Mouse (Mus musculus) limb, embryonic 10.5 days (tissue): ENCODE measurements around the gene Pcid2. TPM values are rescaled to one million over a fixed set of nuclear protein-coding genes. Genes with fewer than 3 reads are reported as not detected.
"Not testable (repeated sequence)": the region's sequence is repeated elsewhere in the genome, so short reads cannot be mapped to it uniquely, and the experiment has no call there.

ENCODE experiments used
- DNase-seq: peaks from one replicate; pipeline ENCODE4 v3.0.0-alpha.2; 2017; ENCODE audit warnings: low spot score
- H3K27ac ChIP-seq: fragments of 300-500 bp; sonication (generic); 2 replicates; pipeline ENCODE4 v1.5.1; 2016; ENCODE audit warnings: mild to moderate bottlenecking
- H3K27me3 ChIP-seq: fragments of 300-500 bp; sonication (generic); 2 replicates; pipeline ENCODE4 v1.6.1; 2016; ENCODE audit warnings: low read depth, mild to moderate bottlenecking; ENCODE audit not compliant: poor library complexity, severe bottlenecking
- H3K36me3 ChIP-seq: fragments of 300-500 bp; sonication (generic); 2 replicates; pipeline ENCODE4 v1.6.1; 2016; ENCODE audit warnings: mild to moderate bottlenecking, moderate library complexity
- H3K4me1 ChIP-seq: fragments of 300-500 bp; sonication (generic); 2 replicates; pipeline ENCODE4 v1.6.1; 2016
- H3K4me3 ChIP-seq: fragments of 300-500 bp; sonication (generic); 2 replicates; pipeline ENCODE4 v1.5.1; 2016; ENCODE audit warnings: mild to moderate bottlenecking, moderate library complexity
- H3K9me3 ChIP-seq: fragments of 300-500 bp; sonication (generic); replicated peaks from 2 replicates; pipeline ENCODE4 v1.6.1; 2016; ENCODE audit warnings: mild to moderate bottlenecking
- WGBS: fragments of 180-500 bp; shearing (Covaris S2); methylation state at CpG from one replicate; pipeline ENCODE4 v1.1.7; 2016; 5-methylcytosine and 5-hydroxymethylcytosine counted together
- polyA plus RNA-seq: library from polyadenylated mRNA; unstranded; fragments of >200 nt; fragmentation: Nextera tagmentation; extraction: Ambion mirVana; gene quantifications from 2 replicates; pipeline ENCODE4 v1.2.1, GENCODE M21; 2016

Gene Pcid2
- polyA plus RNA-seq, 1 experiment from 2014 or later = 62.9 TPM

DNA sequence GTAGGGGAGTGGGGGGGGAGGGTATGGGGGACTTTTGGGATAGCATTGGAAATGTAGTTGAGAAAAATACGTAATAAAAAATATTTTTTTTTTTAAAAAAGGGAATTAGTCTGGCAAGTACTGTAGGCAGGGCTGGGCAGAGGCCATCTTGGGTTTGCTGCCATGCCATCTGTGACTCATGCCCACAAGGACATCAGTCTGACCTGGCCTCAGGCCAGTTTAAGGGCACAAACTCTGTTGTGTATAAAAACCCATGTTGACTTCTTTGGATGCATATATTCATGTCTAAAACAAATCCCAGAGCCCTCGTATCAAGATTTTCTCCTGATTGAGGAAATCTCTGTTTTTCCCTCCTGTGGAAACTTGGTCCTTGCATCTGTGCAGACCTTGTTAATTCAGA, 11.8 kb upstream of the Pcid2 start:
- Histone ChIP-seq H3K27ac (no peak overlapping the region), H3K4me1 (no peaks in the 10 kb centered on the region), H3K4me3 (no peak overlapping the region), H3K9me3 (no peaks in the 10 kb centered on the region), H3K27me3 (no peaks in the 10 kb centered on the region), H3K36me3 (peaks cover 78% of the 10 kb centered on the region)
- WGBS = 100% methylated on average over 2 of the region's 2 CpGs
- DNase-seq = no peak

DNA sequence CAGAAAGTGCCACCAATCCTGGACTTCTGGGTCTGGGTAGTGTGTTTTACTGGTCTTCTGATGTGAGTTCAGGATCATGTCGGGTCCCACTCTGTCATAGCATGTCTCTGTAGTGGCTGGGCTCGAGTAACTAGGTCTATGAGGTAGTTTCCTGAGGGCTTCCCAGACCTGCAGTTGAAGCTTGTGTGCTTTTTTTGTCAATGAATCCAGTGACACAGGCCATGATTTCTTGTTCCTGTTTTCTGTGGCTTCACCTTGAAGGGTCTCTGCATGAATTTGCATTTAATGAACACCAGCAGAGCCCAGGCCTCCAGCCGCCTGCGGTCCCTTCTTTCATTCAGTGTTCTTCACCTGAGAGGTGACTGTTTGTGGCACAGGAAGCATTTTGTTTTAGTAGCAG, 8.0 kb upstream of the Pcid2 start:
- 0 out of 2 replicates have a peak, but pooled peaks cover 4% of the 10 kb centered on the region for H3K4me1 ChIP-seq
- 93% methylated on average over 4 of the region's 4 CpGs for WGBS
- no peak overlapping the region for H3K27ac ChIP-seq
- no peaks in the 10 kb centered on the region for H3K9me3 ChIP-seq
- no peaks in the 10 kb centered on the region for H3K27me3 ChIP-seq
- H3K4me3 ChIP-seq = no peak overlapping the region
- H3K36me3 ChIP-seq = peaks cover 62% of the 10 kb centered on the region
- DNase-seq = no peak

DNA sequence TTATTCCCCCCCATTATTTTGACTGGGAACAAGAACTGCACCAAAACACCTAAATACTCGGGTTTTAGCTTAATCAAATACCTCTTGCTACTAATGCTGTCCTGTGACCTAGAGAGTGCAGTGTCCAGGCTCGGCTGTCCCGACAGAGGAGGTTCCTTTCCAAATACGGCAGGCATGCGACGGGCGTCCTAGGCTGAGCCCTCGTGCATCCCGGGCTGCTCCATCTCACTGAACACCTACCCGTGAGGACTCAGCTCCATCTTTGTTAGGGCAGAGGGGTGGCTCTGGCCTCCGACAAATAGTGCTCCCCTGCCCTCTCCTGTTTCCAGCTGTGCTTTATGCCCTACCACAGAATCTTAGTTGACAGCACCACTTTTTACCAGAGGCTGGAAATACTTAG, 6.7 kb upstream of the Pcid2 start:
- Histone ChIP-seq H3K4me3 (no peak overlapping the region), H3K27me3 (no peaks in the 10 kb centered on the region), H3K4me1 (0 out of 2 replicates have a peak, but pooled peaks cover 10% of the 10 kb centered on the region), H3K9me3 (no peaks in the 10 kb centered on the region), H3K36me3 (peaks cover 60% of the 10 kb centered on the region), H3K27ac (no peak overlapping the region)
- WGBS = 90% methylated on average over 11 of the region's 11 CpGs
- no peak for DNase-seq

DNA sequence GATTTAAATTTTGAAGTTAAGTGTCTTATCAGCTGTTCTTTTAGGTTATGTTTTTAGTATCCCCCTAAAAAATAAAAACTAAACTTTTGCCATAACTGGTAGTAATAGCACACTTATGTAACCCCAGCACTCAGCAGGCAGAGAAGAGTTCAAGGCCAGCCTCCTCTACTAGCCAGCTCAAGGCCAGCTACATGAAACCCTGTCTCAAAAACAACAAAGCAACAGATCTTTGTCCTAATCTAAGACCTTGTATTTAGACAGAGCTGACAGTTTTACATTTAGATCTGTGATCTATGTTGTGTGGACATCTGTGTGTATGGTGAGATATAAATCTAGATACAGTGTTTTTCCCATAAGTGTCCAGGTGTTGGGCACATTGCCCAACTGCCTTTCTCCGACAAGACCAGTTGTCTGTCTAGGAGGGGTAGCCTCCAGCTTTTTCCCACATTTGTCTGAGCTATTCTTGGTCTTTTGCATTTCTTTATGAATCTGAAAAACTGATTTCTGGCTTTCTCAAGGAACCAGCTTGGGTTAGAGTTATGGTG, 4.2 kb upstream of the Pcid2 start:
- 82% methylated on average over 1 of the region's 1 CpGs for WGBS
- no peak for DNase-seq

DNA sequence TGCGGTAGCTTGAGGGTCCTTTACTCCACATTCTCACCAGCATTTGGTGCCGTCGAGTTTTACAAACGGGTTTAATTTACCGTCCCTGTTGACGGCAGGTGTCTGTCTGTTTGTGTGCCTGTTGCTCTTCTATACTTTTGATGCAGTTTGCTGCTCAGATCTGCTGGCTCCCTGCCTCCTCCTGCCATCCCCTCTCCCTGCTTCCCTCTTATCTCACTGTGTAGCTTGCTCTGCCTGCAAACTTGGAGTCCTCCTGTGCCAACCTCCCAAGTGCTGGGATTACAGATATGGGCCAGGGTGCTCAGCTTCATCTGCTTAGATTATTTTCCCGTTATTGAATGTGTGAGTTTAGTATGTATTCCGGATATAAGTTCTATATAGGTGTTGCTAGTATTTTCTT, 3.7 kb upstream of the Pcid2 start:
- Histone ChIP-seq H3K27me3 (no peaks in the 10 kb centered on the region), H3K27ac (no peak overlapping the region), H3K4me3 (no peak overlapping the region), H3K4me1 (peaks cover 21% of the 10 kb centered on the region), H3K36me3 (peaks cover 40% of the 10 kb centered on the region), H3K9me3 (no peaks in the 10 kb centered on the region)
- no peak for DNase-seq
- 89% methylated on average over 8 of the region's 8 CpGs for WGBS

More for the DNA sequence above, 4.2 kb upstream of the Pcid2 start:
- Histone ChIP-seq H3K36me3 (peaks cover 45% of the 10 kb centered on the region), H3K27me3 (no peaks in the 10 kb centered on the region), H3K9me3 (no peaks in the 10 kb centered on the region), H3K4me1 (peaks cover 18% of the 10 kb centered on the region), H3K27ac (no peak overlapping the region), H3K4me3 (no peak overlapping the region)

DNA sequence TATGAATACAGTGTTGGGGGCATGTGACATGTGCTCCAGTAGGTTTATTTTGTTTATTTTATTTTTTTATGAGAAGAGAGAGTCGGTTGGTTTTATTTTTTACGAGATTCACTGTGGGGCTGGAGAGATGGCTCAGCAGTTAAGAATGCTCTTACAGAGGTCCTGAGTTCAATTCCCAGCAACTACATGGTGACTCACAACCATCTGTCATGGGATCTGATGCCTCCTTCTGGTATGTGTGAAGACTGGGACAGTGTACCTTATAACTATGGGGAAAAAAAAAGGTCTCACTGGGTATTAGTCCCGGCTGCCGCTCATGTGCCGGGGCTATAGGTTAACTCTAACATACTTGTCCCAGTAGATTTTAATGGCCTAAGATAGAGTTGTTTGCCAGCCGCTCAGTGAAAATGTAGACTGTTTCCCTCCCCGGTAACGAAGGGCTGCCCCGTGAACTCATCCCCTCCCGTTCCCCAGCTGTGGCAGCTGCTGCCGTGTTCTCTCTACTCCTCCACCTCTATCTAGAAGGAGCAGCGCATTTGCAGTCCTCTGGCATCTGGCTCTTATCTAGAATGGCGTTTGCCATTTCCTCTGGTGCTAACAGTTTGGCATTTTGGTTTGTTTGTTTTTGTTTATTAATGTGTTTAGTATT, 2.9 kb upstream of the Pcid2 start:
- Histone ChIP-seq H3K27me3 (no peaks in the 10 kb centered on the region), H3K36me3 (peaks cover 32% of the 10 kb centered on the region), H3K27ac (no peak overlapping the region), H3K4me3 (no peak overlapping the region), H3K4me1 (peaks cover 28% of the 10 kb centered on the region), H3K9me3 (no peaks in the 10 kb centered on the region)
- WGBS = 94% methylated on average over 13 of the region's 13 CpGs
- DNase-seq = no peak

DNA sequence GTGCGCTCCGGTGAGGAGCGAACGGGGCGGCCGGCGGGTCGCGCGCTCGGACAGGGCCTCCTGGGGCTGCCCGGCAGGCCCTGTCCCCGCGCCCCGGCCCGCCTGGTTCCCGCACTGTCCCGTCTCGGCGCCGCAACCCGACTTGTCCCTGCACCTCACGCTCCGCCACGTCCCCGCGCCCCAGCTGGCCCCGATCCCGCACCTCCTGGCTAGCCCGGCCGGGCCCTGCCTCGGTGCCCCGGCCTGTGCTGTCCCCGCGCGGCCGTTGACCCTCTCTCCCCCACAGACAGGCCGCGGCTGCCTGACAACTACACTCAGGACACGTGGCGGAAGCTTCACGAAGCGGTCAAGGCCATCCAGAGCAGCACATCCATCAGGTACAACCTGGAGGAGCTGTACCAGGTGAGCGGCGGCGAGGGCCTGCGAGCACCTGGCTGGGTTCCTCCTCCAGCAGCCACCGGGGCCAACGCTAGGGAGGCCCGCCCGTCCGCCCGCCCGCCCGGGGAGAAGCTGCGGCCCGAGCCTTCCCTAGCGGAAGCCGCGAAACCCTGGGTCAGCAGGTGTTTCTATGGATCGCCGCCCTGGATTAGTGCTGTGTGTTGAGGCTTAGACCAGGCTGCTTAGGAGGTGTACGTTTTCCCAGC, 771 bp upstream of the Pcid2 start:
- under 1% methylated on average over 63 of the region's 63 CpGs for WGBS
- Histone ChIP-seq H3K9me3 (no peaks in the 10 kb centered on the region), H3K4me3 (peak overlapping the region; percentile 81), H3K27me3 (no peaks in the 10 kb centered on the region), H3K36me3 (peaks cover 31% of the 10 kb centered on the region), H3K4me1 (peaks cover 28% of the 10 kb centered on the region), H3K27ac (peak overlapping the region; percentile 94)
- no peak for DNase-seq

DNA sequence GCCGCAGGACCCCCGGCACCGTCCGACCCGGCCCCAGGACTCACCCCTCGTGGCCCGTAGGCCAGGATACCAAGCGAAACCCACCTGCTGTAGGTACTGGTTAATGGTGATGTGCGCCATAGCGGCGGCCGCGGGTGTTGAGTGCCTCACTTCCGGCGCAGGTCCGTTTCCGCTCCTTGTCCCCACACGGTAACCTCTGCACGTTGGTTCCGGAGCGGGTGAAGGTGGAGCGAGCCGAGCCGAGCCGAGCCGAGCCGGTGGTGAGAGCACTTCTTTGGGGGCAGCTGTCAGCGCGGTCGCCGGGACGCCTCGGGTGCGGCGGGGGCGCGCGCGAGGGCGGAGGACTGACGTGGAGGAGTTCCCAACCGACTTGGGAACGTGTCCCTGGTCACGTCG, 570 bp downstream of the Pcid2 start:
- peak; percentile 92 for DNase-seq
- Histone ChIP-seq H3K27me3 (no peaks in the 10 kb centered on the region), H3K27ac (peak overlapping the region; percentile 94), H3K4me3 (peak overlapping the region; percentile 81), H3K4me1 (peaks cover 28% of the 10 kb centered on the region), H3K9me3 (no peaks in the 10 kb centered on the region), H3K36me3 (peaks cover 36% of the 10 kb centered on the region)
- under 1% methylated on average over 45 of the region's 45 CpGs for WGBS

DNA sequence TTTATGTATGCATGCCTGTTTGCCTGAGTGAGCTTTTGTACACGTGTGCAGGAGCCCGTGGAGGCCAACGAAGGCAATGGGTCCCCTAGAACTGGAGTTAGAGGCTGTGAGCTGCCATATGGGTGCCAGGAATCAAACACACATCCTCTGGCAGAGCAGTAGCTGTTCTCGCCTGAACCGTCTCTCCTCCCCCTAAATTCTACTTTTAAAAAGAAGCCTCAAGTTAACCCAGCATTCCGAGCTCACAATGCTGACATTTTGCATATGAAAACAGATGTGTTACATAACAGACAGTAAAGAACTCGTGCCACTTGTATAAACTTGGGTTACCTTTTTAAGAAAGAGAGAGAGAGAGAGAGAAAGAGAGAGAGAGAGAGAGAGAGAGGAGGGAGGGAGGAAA, 27.7 kb downstream of the Pcid2 start:
- 88% methylated on average over 7 of the region's 7 CpGs for WGBS

DNA sequence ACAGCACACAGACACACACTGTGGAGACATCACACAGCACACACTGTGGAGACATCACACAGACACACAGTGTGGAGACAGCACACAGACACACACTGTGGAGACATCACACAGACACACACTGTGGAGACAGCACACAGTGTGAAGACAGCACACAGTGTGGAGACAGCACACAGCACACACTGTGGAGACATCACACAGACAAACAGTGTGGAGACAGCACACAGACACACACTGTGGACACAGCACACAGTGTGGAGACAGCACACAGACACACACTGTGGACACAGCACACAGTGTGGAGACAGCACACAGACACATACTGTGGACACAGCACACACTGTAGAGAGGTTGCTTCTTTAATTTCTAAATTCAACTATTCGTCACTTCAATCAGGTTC, 29.7 kb downstream of the Pcid2 start:
- not testable (repeated sequence) for H3K4me1 ChIP-seq, H3K4me3 ChIP-seq, H3K27me3 ChIP-seq, DNase-seq, H3K9me3 ChIP-seq, H3K27ac ChIP-seq
- H3K36me3 ChIP-seq = peaks cover 83% of the 10 kb centered on the region
- WGBS = 95% methylated on average over 1 of the region's 1 CpGs

More for the DNA sequence above, 27.7 kb downstream of the Pcid2 start:
- Histone ChIP-seq H3K9me3 (no peaks in the 10 kb centered on the region), H3K4me3 (no peak overlapping the region), H3K36me3 (peaks cover 100% of the 10 kb centered on the region), H3K4me1 (no peaks in the 10 kb centered on the region), H3K27me3 (no peaks in the 10 kb centered on the region), H3K27ac (no peak overlapping the region)
- DNase-seq = no peak

DNA sequence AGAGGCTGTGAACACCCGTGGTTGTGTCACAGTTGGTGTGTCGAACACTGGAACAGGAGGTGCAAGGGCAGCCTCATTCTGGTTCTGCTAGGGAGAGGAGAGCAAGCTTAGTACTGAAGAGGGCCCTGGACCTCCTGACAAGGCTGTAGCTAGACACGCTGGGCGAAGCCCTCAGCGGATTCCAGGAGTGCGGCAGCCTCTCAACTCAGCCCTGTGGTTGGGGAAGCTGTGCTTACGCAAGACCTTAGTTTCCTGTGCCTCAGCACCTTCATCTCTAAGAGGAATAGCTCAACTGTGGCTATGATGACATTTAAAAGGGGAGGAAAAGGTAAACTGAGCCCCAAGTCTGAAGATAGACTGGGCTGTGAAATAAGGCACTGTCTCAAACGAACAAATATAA, 30.2 kb downstream of the Pcid2 start:
- H3K27ac ChIP-seq = no peak overlapping the region
- H3K9me3 ChIP-seq = no peaks in the 10 kb centered on the region
- H3K27me3 ChIP-seq = no peaks in the 10 kb centered on the region
- no peak for DNase-seq
- H3K4me3 ChIP-seq = no peak overlapping the region
- WGBS = 94% methylated on average over 8 of the region's 8 CpGs
- H3K36me3 ChIP-seq = peaks cover 78% of the 10 kb centered on the region
- no peaks in the 10 kb centered on the region for H3K4me1 ChIP-seq

DNA sequence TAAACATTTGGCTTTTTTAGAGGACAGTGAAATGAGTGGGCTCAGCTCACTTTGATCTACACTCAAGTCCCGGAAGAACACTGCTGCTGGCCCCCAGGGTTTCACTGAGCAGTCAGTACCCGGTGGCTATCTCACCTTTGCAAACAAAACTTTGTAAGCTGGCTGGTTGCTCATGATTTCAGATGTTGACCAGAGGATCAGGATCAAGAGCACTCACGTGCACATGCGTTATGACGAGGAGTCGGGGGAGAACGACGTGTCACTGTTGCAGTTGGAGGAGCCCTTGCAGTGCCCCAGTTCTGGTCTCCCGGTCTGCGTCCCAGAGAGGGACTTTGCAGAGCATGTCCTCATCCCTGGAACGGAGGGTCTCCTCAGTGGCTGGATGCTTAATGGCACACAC, 32.0 kb downstream of the Pcid2 start:
- no peaks in the 10 kb centered on the region for H3K9me3 ChIP-seq
- no peak for DNase-seq
- no peaks in the 10 kb centered on the region for H3K27me3 ChIP-seq
- 95% methylated on average over 11 of the region's 11 CpGs for WGBS
- peaks cover 60% of the 10 kb centered on the region for H3K36me3 ChIP-seq
- H3K4me3 ChIP-seq = no peak overlapping the region
- H3K27ac ChIP-seq = no peak overlapping the region
- H3K4me1 ChIP-seq = no peaks in the 10 kb centered on the region

DNA sequence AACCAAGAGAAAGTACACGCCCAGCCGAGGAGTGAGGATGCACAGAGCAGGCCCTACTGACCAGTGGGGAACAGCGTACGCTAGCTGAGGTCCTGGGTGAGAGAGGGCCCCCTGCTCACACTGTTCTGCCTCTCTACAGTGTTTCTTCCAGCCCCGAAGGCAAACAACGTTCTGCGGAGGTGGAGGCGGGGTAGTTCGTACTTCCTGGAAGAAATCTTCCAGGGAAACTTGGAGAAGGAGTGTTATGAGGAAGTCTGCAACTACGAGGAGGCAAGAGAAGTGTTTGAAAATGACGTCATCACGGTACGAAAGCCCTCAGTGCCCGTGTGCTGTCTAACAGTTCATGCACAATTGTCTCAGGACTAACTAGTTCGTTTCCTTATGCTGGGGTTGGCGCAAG, 42.1 kb downstream of the Pcid2 start:
- Histone ChIP-seq H3K27ac (no peak overlapping the region), H3K27me3 (no peaks in the 10 kb centered on the region), H3K9me3 (no peaks in the 10 kb centered on the region), H3K4me1 (no peaks in the 10 kb centered on the region), H3K4me3 (no peak overlapping the region), H3K36me3 (no peaks in the 10 kb centered on the region)
- no peak for DNase-seq
- WGBS = 80% methylated on average over 16 of the region's 16 CpGs
